Mouse (Mus musculus): ENCODE data around the gene Nup188.

- TF ChIP-seq POLR2A (IDR thresholded peaks at IDR 0.05; ENCODE audit: borderline replicate concordance, extremely low read depth, low read depth, low read length) (no peak), CTCF (IDR thresholded peaks at IDR 0.05; ENCODE audit: insufficient read depth, low read length) (no peak)
Observed at GRCm38 (mm10) chr2:30342544-30342943, 56.3 kb downstream of the Nup188 start.

Data from lung, adult 2 months (tissue).